Mouse (Mus musculus) limb, embryonic 14.5 days (tissue): ENCODE measurements around the gene Paqr7. TPM values are rescaled to one million over a fixed set of nuclear protein-coding genes. Genes with fewer than 3 reads are reported as not detected.

Experiments
- ATAC-seq: fragments of 200-750 bp; cut with Nextera tagmentation; 2 replicates; pipeline ENCODE4 v1.8.0; 2017; ENCODE audit warnings: low read depth, moderate number of reproducible peaks, moderate TSS enrichment; ENCODE audit not compliant: low FRiP score
- DNase-seq: peaks from one replicate; pipeline ENCODE4 v3.0.0-alpha.2; 2015; ENCODE audit warnings: low spot score
- H3K27ac ChIP-seq: fragments of 300-500 bp; sonication (generic); replicated peaks from 2 replicates; pipeline ENCODE4 v1.5.1; 2014; ENCODE audit warnings: low read depth, mild to moderate bottlenecking, low read length, moderate library complexity, mixed read lengths
- H3K27me3 ChIP-seq: fragments of 300-500 bp; sonication (generic); 2 replicates; pipeline ENCODE4 v1.6.1; 2014; ENCODE audit warnings: low read length, mixed read lengths; ENCODE audit not compliant: control insufficient read depth, insufficient read depth
- H3K36me3 ChIP-seq: fragments of 300-500 bp; sonication (generic); 2 replicates; pipeline ENCODE4 v1.6.1; 2014; ENCODE audit warnings: mild to moderate bottlenecking, low read length, moderate library complexity, mixed read lengths; ENCODE audit not compliant: control insufficient read depth, insufficient read depth
- H3K4me1 ChIP-seq: fragments of 300-500 bp; sonication (generic); 2 replicates; pipeline ENCODE4 v1.6.1; 2014; ENCODE audit warnings: antibody characterized with exemption, low read length, mixed read lengths; ENCODE audit not compliant: control insufficient read depth, insufficient read depth
- H3K4me2 ChIP-seq: fragments of 300-500 bp; sonication (generic); replicated peaks from 2 replicates; pipeline ENCODE4 v1.6.1; 2014; ENCODE audit warnings: low read depth, mild to moderate bottlenecking, low read length, moderate library complexity; ENCODE audit not compliant: severe bottlenecking
- H3K4me3 ChIP-seq: fragments of 300-500 bp; sonication (generic); replicated peaks from 2 replicates; pipeline ENCODE4 v1.5.1; 2014; ENCODE audit warnings: low read length
- H3K9ac ChIP-seq: fragments of 300-500 bp; sonication (generic); 2 replicates; pipeline ENCODE4 v1.6.1; 2014; ENCODE audit warnings: mild to moderate bottlenecking, low read depth, low read length, moderate library complexity; ENCODE audit not compliant: severe bottlenecking
- H3K9me3 ChIP-seq: fragments of 300-500 bp; sonication (generic); 2 replicates; pipeline ENCODE4 v1.6.1; 2016; ENCODE audit warnings: low read length; ENCODE audit not compliant: control insufficient read depth
- POLR2A ChIP-seq: fragments of 200-500 bp; IDR thresholded peaks from 2 replicates; pipeline ENCODE4 v1.8.0; 2012; ENCODE audit warnings: inconsistent platforms, mild to moderate bottlenecking, moderate library complexity, borderline replicate concordance; ENCODE audit not compliant: insufficient read depth, insufficient read length; ENCODE audit errors: extremely low read depth
- WGBS: fragments of 180-500 bp; shearing (Covaris S2); extraction: QIAGEN DNeasy Blood & Tissue Kit; methylation state at CpG from one replicate; pipeline ENCODE4 v1.1.7; 2014; 5-methylcytosine and 5-hydroxymethylcytosine counted together
- polyA plus RNA-seq, 2 experiments: library from polyadenylated mRNA; depleted of rRNA in 1 of 2; stranded (reverse) in 1 of 2; unstranded in 1 of 2; fragments of >200 nt; fragmentation: Nextera tagmentation in 1 of 2; extraction: Ambion mirVana in 1 of 2; gene quantifications; 2 replicates each; pipeline versions ENCODE4 v1.2.1 to v1.2.3; 2012 to 2014

Paqr7 gene
- polyA plus RNA-seq, 2 experiments = 2.9 to 5.9 TPM

GRCm38 (mm10) chr4:134482442-134482841 lies 14.1 kb upstream of the Paqr7 start:
- 77% methylated on average over 8 of the region's 8 CpGs for WGBS
- DNase-seq (no peak), ATAC-seq (no peak)
- no peaks in the 10 kb centered on the region for H3K4me1 ChIP-seq
- H3K9me3 ChIP-seq = no peaks in the 10 kb centered on the region
- H3K4me2 ChIP-seq = no peak overlapping the region
- H3K36me3 ChIP-seq = no peaks in the 10 kb centered on the region
- no peak overlapping the region for H3K9ac ChIP-seq
- no peaks in the 10 kb centered on the region for H3K27me3 ChIP-seq
- no peak for TF ChIP-seq POLR2A
- H3K4me3 ChIP-seq = no peak overlapping the region
- H3K27ac ChIP-seq = no peak overlapping the region

GRCm38 (mm10) chr4:134483078-134483688 lies 13.3 kb upstream of the Paqr7 start:
- ATAC-seq = no peak
- no peak for DNase-seq
- Histone ChIP-seq H3K9me3 (no peaks in the 10 kb centered on the region), H3K4me1 (no peaks in the 10 kb centered on the region), H3K36me3 (no peaks in the 10 kb centered on the region), H3K4me2 (no peak overlapping the region), H3K27me3 (no peaks in the 10 kb centered on the region), H3K9ac (no peak overlapping the region), H3K27ac (no peak overlapping the region), H3K4me3 (no peak overlapping the region)
- WGBS = 68% methylated on average over 6 of the region's 6 CpGs
- TF ChIP-seq POLR2A = no peak

DNA sequence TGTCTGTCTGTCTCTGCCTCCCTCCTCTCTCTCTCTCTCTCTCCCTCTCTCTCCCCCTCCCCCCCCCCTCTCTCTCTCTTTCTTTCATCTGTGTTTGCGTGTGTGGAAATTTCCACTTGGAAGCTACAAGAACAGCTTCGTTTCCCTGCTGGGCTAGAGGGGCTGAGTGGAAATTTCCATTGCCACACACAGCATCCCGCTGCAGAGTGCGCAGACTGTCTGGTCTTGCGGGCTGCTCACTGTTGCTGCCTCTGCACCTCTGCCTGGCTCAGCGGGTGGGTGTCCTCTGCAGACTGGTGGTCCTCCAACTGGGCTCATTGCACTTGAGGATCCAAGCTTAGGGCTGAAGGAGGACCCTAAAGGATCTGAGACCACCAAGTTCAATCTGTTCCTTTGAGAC lies 12.8 kb upstream of the Paqr7 start:
- Histone ChIP-seq H3K9ac (no peak overlapping the region), H3K4me3 (no peak overlapping the region), H3K4me2 (no peak overlapping the region), H3K27ac (no peak overlapping the region), H3K9me3 (no peaks in the 10 kb centered on the region), H3K36me3 (no peaks in the 10 kb centered on the region), H3K4me1 (no peaks in the 10 kb centered on the region), H3K27me3 (no peaks in the 10 kb centered on the region)
- no peak for TF ChIP-seq POLR2A
- ATAC-seq (no peak), DNase-seq (no peak)
- 51% methylated on average over 6 of the region's 6 CpGs for WGBS

GRCm38 (mm10) chr4:134484231-134484630 lies 12.3 kb upstream of the Paqr7 start:
- no peak for DNase-seq
- Histone ChIP-seq H3K27ac (no peak overlapping the region), H3K9me3 (no peaks in the 10 kb centered on the region), H3K27me3 (no peaks in the 10 kb centered on the region), H3K4me3 (no peak overlapping the region), H3K4me2 (no peak overlapping the region), H3K9ac (no peak overlapping the region), H3K4me1 (no peaks in the 10 kb centered on the region), H3K36me3 (no peaks in the 10 kb centered on the region)
- WGBS = 80% methylated on average over 10 of the region's 10 CpGs
- ATAC-seq = no peak
- no peak for TF ChIP-seq POLR2A

GRCm38 (mm10) chr4:134485151-134485900 lies 11.2 kb upstream of the Paqr7 start:
- DNase-seq (no peak), ATAC-seq (no peak)
- no peak overlapping the region for H3K9ac ChIP-seq
- no peaks in the 10 kb centered on the region for H3K27me3 ChIP-seq
- no peak overlapping the region for H3K27ac ChIP-seq
- H3K4me3 ChIP-seq = no peak overlapping the region
- H3K4me2 ChIP-seq = no peak overlapping the region
- H3K9me3 ChIP-seq = no peaks in the 10 kb centered on the region
- no peaks in the 10 kb centered on the region for H3K4me1 ChIP-seq
- 88% methylated on average over 5 of the region's 5 CpGs for WGBS
- H3K36me3 ChIP-seq = no peaks in the 10 kb centered on the region
- TF ChIP-seq POLR2A = no peak
